Mouse (Mus musculus) brown adipose tissue, adult 24 weeks (tissue): Measurements from ENCODE around the gene Exosc10. TPM values are rescaled to one million over a fixed set of nuclear protein-coding genes. Genes with fewer than 3 reads are reported as not detected.
A peak's percentile ranks its signal among the peaks of the same experiment; 100 is the strongest.

ENCODE experiments used
- H3K27ac ChIP-seq: fragments of 200-500 bp; replicated peaks from 2 replicates; pipeline ENCODE4 v1.5.1; 2012; ENCODE audit warnings: low read depth, mild to moderate bottlenecking, low read length
- H3K4me1 ChIP-seq: fragments of 200-500 bp; 2 replicates; pipeline ENCODE4 v1.6.1; 2012; ENCODE audit warnings: low read length, mixed read lengths; ENCODE audit not compliant: control insufficient read depth, insufficient read depth, insufficient read length
- H3K4me3 ChIP-seq: fragments of 200-500 bp; 2 replicates; pipeline ENCODE4 v1.5.1; 2012; ENCODE audit warnings: low read depth, mild to moderate bottlenecking, low read length, moderate library complexity; ENCODE audit not compliant: insufficient read depth
- polyA plus RNA-seq: library from polyadenylated mRNA; stranded (reverse); fragments of >200 nt; gene quantifications from 2 replicates; pipeline ENCODE4 v1.2.4, GENCODE M21; 2012; ENCODE audit not compliant: missing spikeins, insufficient read depth, insufficient read length

Gene Exosc10
- polyA plus RNA-seq, 1 experiment, result 18.8 TPM

DNA sequence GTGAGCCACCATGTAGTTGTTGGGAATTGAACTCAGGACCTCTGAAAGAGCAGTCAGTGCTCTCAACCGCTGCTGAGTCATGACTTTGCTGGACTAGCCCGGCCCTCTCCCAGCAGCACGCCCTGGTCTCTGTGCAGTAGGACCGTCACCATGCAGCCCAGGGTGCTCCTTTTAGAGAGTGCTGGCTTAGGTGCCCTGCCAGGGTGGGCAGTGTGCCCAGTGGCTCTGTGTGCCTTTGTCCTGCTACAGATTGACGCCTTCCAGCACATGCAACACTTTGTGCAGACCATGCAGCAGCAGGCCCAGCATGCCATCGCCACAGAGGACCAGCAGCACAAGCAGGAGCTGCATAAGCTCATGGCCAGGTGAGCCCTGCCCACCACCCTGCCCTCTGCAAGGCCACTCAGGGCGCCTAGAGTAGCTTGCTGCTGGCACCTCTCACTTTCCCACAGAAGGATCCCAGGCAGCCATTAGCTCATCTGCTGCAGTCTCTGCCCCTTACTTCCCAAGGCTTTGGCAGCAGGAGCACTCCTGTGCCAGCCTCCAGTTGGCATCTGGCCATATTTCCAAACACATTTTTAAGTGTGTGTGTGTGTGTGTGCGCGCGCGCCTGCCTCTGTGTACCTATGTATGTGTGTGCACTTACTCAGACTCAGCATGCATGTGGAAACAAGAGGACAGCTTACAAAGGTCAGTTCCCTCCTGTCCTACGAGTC, 24.5 kb upstream of the Exosc10 start:
- H3K4me1 ChIP-seq, result peaks cover 11% of the 10 kb centered on the region; the same call in 1 of the 2 replicates
- H3K4me3 ChIP-seq, result no peak overlapping the region
- no peak overlapping the region for H3K27ac ChIP-seq

DNA sequence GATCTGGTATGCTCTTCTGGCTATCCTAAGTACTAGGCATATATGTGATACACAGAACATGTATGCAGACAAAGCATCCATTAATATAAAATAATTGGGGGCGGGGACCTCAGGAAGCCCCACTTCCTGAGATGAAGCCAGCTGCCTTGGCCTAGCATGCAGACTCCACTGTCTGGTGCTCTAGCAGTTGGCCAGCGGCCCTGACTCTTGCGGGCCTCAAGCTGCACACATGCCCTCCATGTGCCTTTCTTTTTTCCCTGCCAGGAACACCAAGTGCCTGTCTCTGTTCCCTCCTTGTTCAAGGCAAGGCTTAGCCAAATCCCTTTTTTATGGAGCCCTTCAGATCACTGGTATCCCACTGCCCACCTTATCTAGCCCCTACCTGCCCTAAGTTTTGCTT, 22.4 kb upstream of the Exosc10 start:
- no peak overlapping the region for H3K4me3 ChIP-seq
- peaks cover 7% of the 10 kb centered on the region; the same call in 1 of the 2 replicates for H3K4me1 ChIP-seq

DNA sequence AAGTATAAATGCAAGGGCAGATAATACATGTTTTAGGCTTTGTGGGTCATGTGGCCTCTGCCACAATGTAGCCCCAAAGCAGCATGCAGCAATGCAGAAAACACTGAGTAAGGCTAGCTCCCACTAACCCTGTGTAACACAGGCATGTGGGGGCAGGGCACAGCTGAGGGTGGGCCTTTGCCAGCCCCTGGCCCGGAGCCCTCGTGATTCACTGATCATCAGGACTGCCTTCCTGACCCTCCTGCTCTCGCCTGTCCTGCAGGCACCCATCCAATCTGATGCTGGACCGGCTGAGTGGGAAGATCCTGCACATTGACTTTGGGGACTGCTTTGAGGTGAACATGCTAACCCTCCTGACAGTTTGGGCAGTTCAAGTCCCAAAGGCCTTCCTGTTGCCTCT, 9.1 kb upstream of the Exosc10 start:
- Histone ChIP-seq H3K4me3 (no peak overlapping the region), H3K4me1 (no peaks in the 10 kb centered on the region; the same call in 1 of the 2 replicates), H3K27ac (no peak overlapping the region)

More for the DNA sequence above, 22.4 kb upstream of the Exosc10 start:
- no peak overlapping the region for H3K27ac ChIP-seq

DNA sequence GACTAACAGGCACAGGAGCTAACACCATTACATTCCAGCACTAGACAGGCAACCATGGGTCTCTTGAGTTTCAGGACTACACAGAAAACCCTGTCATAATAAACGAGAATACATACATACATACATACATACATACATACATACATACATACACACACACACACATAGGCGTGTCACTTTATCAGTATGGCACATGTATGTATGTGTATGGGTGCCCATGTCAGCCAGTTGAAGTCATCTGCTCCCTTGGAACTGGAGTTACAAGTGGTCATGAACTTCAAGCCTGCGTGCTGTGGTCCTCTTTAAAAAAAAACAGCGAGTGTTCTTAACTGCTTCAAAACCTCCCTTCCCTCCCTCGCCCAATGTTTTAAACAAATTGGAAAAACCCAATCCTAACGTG, 463 bp upstream of the Exosc10 start:
- Histone ChIP-seq H3K27ac (peak overlapping the region; percentile 48), H3K4me3 (peak overlapping the region; percentile 96), H3K4me1 (no peaks in the 10 kb centered on the region)

DNA sequence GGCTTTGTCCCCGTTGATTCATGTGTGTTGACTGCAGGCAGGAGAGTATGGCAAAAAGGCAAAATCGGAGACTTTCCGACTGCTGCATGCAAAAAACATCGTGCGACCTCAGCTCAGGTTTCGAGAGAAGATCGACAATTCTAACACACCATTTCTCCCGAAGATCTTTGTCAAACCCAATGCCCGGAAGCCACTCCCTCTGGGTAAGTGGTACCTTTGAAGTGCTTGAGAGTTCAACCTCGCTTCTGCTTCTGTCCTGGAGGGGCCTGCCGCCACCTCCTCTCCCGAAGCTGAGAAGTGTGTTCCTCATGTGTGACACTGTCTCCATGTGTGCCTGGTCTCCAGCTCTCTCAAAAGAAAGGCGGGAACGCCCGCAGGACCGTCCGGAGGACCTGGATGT, 4.4 kb downstream of the Exosc10 start:
- Histone ChIP-seq H3K27ac (no peak overlapping the region), H3K4me1 (no peaks in the 10 kb centered on the region), H3K4me3 (no peak overlapping the region)

DNA sequence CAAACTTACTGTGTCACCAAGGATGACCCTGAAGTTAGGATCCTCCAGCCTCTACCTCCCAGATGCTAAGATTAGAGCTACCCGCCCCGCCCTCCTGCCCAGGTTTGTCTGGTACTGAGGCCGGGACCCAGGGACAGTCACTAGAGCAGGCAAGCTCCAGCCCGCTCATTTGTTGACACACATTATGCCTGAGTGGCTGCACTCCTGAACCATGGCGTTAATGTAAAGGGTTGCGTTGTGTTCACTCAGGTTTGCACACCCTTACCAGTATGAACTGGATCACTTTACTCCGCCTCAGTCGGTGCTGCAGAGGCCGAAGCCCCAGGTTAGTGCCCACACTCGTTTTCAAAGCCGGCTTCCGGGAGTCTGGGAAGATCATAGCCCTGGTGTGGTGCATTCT, 5.4 kb downstream of the Exosc10 start:
- Histone ChIP-seq H3K27ac (no peak overlapping the region), H3K4me1 (no peaks in the 10 kb centered on the region), H3K4me3 (no peak overlapping the region)

DNA sequence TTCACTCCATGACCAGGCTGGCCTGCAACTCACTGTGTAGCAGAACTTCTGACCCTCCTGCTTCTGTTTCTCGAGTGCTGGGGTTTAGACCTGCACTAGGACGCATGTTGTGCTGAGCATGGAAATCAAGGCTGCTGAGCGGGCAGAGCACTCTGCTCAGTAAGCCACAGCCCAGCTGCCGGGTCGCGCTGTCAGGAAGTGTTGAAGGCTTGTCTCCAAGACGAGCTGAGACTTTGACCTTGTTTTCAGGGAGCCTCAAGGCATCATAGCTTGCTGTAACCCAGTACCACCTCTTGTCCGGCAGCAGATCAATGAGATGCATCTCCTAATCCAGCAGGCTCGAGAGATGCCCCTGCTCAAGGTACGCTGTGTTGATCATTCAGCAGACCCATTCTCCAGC, 11.9 kb downstream of the Exosc10 start:
- Histone ChIP-seq H3K4me1 (no peaks in the 10 kb centered on the region), H3K27ac (no peak overlapping the region)

DNA sequence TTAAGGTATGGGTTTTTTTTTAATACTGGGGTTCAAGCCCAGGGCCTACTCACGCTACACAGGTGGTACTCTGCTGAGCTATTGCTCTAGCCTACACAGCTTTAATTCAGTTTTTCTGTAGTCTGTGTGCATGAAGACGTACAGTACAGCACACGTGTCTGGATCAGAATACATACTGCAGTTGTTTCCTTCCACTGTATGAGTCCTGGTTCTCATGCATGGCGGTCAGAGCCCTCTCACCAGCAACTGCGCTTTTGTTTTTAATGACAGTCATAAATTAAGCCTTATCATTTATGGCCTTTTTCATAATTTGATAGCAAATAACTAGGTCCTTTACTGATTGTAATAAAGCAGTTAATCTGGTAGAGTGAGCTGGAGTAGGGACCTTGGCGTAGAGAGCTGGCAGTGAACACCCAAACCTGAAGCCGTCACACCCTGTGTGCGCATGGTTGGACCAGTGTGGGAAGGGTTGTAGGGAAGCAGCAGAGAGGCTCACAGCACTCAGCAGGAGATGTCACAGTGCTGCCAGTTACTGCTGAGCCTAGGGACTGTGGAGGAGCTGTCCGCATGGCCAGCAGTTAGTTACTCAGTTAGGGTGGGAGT, 12.6 kb downstream of the Exosc10 start:
- H3K4me1 ChIP-seq, result no peaks in the 10 kb centered on the region
- no peak overlapping the region for H3K27ac ChIP-seq
- no peak overlapping the region for H3K4me3 ChIP-seq

More for the DNA sequence above, 11.9 kb downstream of the Exosc10 start:
- no peak overlapping the region for H3K4me3 ChIP-seq

DNA sequence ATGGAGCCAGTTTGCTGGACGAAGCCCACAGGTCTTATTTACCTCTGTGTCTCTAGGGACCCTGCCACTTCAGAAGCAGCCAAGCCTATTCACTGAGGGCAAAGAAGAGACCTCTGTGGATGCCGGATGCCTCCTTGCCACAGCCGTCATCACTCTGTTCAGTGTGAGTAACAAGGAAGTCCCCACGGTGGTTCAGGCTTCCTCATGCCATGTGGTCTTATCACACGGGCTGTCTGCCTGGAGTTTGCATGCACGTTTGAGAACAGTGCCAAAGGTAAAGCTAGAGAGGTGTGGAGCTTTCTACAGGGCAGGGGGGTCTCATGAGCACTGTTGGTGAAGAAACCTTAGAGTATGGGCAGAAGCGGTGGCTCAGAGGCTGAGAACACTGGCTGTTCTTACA, 15.0 kb downstream of the Exosc10 start:
- Histone ChIP-seq H3K27ac (no peak overlapping the region), H3K4me1 (no peaks in the 10 kb centered on the region), H3K4me3 (no peak overlapping the region)

DNA sequence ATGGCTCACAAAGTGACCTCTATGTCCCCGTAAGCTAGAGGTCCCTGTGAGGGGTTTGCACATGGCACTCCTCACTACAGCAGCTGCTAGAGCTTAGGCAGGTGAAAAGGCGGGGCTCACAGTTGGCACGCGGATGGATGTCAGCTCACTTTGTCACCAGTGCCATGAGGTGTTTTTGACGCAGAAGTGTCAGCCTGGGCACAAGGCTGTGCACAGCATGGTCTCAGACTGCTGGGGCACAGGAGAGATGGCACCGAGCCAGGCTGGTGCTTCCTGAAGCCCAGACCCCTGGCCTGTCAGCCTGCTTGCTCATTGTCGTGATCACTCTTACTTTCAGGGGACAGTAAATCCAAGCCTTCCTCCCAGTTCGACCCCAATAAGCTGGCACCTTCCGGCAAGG, 22.5 kb downstream of the Exosc10 start:
- H3K27ac ChIP-seq, result no peak overlapping the region
- no peaks in the 10 kb centered on the region for H3K4me1 ChIP-seq
- H3K4me3 ChIP-seq, result no peak overlapping the region

DNA sequence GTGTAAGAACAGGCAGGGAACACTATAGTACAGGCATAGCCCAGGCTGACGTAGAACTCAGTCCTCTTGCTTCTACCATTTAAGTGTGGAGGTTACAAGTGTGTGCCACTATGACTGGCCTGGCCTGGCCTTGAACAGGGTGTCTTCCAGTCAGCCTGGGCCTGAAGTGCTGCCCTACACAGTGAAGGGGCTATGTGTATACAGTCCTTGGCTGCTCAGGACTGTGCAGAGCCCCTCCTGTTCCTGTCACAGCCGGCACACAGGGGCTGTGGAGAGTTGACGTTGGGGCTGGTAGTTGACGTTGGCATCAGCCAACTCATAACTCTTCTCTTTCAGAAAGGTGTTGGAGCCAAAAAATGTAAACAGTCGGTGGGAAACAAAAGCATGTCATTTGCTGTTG, 23.2 kb downstream of the Exosc10 start:
- Histone ChIP-seq H3K4me1 (no peaks in the 10 kb centered on the region), H3K4me3 (no peak overlapping the region)

DNA sequence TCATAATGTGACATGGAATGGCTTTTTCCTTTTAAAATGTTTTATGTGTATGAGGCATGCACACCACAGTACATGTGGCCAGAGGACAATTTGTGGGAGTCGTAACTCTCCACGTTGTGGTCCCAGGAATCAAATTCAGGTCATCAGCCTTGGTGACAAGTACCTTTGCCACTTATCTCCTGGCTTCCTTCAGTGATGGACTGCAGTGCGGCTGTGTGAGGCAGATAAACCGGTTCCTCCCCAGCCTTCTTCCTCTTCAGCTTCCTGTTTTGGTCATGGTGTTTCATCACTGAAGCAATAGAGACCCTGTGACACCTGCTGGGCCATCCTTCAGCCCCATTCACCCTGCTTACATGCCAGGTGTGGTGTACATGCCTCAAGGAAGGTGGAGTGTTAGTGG, 25.0 kb downstream of the Exosc10 start:
- H3K4me3 ChIP-seq, result no peak overlapping the region
- no peaks in the 10 kb centered on the region for H3K4me1 ChIP-seq
- H3K27ac ChIP-seq, result no peak overlapping the region

More for the DNA sequence above, 23.2 kb downstream of the Exosc10 start:
- H3K27ac ChIP-seq, result no peak overlapping the region

DNA sequence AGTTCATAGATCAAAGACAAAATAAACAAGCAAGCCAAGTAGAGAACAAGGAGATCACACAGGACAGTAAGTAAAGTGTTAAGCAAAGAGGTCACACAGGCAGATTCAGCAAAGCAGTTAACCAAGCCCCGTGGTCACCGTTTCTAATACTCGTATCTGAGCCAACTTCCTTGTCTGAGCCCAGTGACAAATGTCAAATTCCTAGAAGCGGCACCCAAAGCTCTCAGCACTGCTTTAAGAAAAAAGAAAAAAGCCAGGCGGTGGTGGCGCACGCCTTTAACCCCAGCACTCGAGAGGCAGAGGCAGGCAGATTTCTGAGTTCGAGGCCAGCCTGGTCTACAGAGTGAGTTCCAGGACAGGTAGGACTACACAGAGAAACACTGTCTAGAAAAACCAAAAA, 28.4 kb downstream of the Exosc10 start:
- peaks cover 3% of the 10 kb centered on the region; the same call in 1 of the 2 replicates for H3K4me1 ChIP-seq
- no peak overlapping the region for H3K27ac ChIP-seq
- no peak overlapping the region for H3K4me3 ChIP-seq

DNA sequence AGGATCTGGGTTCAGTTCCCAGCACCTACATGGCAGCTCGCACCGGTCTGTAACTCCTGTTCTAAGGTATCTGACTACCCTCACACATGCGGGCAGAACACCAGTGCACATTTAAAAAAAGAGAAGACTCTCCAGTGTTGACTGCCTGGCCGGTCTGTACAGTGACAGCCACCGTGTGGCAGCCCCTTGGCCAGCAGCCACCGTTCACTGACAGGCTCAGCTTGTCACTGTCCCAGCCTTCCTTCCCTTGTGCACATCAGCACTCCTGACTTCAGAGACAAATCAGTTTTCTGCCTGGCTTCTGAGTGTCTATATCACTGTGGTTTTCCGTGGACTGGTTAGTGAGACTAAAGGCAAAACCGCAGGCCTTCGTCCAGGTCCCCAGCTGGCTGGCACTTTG, 30.6 kb downstream of the Exosc10 start:
- Histone ChIP-seq H3K4me3 (no peak overlapping the region), H3K27ac (no peak overlapping the region), H3K4me1 (peaks cover 3% of the 10 kb centered on the region)

DNA sequence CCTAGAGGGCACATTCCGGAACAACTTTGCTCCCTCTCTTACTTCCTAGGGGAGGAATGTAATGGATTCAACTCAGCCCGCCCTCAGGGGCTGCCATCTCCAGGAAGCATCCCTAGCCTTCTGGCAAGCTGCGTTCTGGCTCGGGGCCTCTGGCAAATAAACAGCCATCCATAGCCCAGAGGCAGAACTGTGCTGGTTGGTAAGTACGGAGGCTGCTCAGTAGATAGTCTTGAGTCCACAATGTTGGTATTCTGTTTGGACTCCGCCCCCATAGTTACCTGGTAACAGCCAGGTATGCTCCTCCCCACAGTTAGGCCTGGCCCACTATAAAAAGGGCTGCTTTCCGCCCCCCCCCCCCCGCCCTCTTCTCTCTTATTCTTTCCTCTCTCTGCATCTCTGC, 31.3 kb downstream of the Exosc10 start:
- Histone ChIP-seq H3K27ac (no peak overlapping the region), H3K4me1 (peaks cover 3% of the 10 kb centered on the region)

More for the DNA sequence above, 31.3 kb downstream of the Exosc10 start:
- H3K4me3 ChIP-seq, result no peak overlapping the region
